Mouse (Mus musculus) hindbrain, embryonic 11.5 days (tissue): ENCODE measurements around the gene Olfr952. TPM values are rescaled to one million over a fixed set of nuclear protein-coding genes. Genes with fewer than 3 reads are reported as not detected.

Experiments
- ATAC-seq: fragments of 200-750 bp; cut with Nextera tagmentation; 2 replicates; pipeline ENCODE4 v1.8.0; 2017; ENCODE audit warnings: mild to moderate bottlenecking, moderate TSS enrichment, moderate library complexity; ENCODE audit not compliant: low FRiP score
- DNase-seq: peaks from one replicate; pipeline ENCODE4 v3.0.0-alpha.2; 2015; ENCODE audit warnings: low spot score
- H3K27ac ChIP-seq: fragments of 300-500 bp; sonication (generic); 2 replicates; pipeline ENCODE4 v1.5.1; 2014; ENCODE audit warnings: mild to moderate bottlenecking, low read depth, low read length
- H3K27me3 ChIP-seq: fragments of 300-500 bp; sonication (generic); 2 replicates; pipeline ENCODE4 v1.6.1; 2014; ENCODE audit warnings: mild to moderate bottlenecking, low read length, moderate library complexity, mixed read lengths; ENCODE audit not compliant: control insufficient read depth, insufficient read depth
- H3K36me3 ChIP-seq: fragments of 300-500 bp; sonication (generic); 2 replicates; pipeline ENCODE4 v1.6.1; 2014; ENCODE audit warnings: mild to moderate bottlenecking, low read length, moderate library complexity, mixed read lengths; ENCODE audit not compliant: control insufficient read depth, insufficient read depth
- H3K4me1 ChIP-seq: fragments of 300-500 bp; sonication (generic); replicated peaks from 2 replicates; pipeline ENCODE4 v1.6.1; 2014; ENCODE audit warnings: low read length, mixed read lengths; ENCODE audit not compliant: control insufficient read depth, insufficient read depth
- H3K4me2 ChIP-seq: fragments of 300-500 bp; sonication (generic); replicated peaks from 2 replicates; pipeline ENCODE4 v1.6.1; 2014; ENCODE audit warnings: mild to moderate bottlenecking, low read depth, low read length
- H3K4me3 ChIP-seq: fragments of 300-500 bp; sonication (generic); 2 replicates; pipeline ENCODE4 v1.5.1; 2014; ENCODE audit warnings: low read depth, low read length
- H3K9ac ChIP-seq: fragments of 300-500 bp; sonication (generic); 2 replicates; pipeline ENCODE4 v1.6.1; 2014; ENCODE audit warnings: low read depth, low read length
- H3K9me3 ChIP-seq: fragments of 300-500 bp; sonication (generic); 2 replicates; pipeline ENCODE4 v1.6.1; 2016; ENCODE audit warnings: low read length; ENCODE audit not compliant: control insufficient read depth
- WGBS: fragments of 180-500 bp; shearing (Covaris S2); extraction: QIAGEN DNeasy Blood & Tissue Kit; methylation state at CpG from one replicate; pipeline ENCODE4 v1.1.7; 2014; 5-methylcytosine and 5-hydroxymethylcytosine counted together
- polyA plus RNA-seq: library from polyadenylated mRNA; unstranded; fragments of >200 nt; fragmentation: Nextera tagmentation; extraction: Ambion mirVana; gene quantifications from 2 replicates; pipeline ENCODE4 v1.2.1, GENCODE M21; 2014

Gene Olfr952
- polyA plus RNA-seq, result not detected in 2 replicates

DNA sequence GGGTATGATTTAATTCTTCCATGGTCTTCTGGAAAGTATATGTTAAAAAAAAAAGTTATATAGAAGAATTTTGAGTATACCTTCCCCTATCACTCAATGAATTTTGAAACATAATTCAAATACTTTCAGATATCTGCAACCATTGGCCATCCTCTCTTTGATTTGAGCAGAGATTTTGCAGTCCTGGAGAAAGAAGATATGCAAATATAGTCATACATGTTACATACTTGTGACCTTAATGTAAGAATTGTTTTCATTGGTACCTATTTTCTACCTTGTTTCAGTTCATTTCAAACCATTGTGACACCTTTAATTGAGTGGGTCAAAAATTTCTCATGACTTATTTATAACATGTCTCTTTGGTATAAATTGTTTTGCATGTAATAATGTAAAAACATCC lies at the start of gene Olfr952:
TSS of gene Olfr952 (minus strand) at position 101 of the 400 bp plus-strand sequence.
- H3K4me1 ChIP-seq, result no peaks in the 10 kb centered on the region
- no peak within 1 kb of the TSS for H3K27ac ChIP-seq
- no peak for ATAC-seq
- H3K4me3 ChIP-seq, result no peak within 1 kb of the TSS
- H3K9me3 ChIP-seq, result no peaks in the 10 kb centered on the region
- no peak within 1 kb of the TSS for H3K4me2 ChIP-seq
- no peaks in the 10 kb centered on the region for H3K27me3 ChIP-seq
- no peaks in the 10 kb centered on the region for H3K36me3 ChIP-seq
- no peak within 1 kb of the TSS for H3K9ac ChIP-seq
- no peak for DNase-seq

DNA sequence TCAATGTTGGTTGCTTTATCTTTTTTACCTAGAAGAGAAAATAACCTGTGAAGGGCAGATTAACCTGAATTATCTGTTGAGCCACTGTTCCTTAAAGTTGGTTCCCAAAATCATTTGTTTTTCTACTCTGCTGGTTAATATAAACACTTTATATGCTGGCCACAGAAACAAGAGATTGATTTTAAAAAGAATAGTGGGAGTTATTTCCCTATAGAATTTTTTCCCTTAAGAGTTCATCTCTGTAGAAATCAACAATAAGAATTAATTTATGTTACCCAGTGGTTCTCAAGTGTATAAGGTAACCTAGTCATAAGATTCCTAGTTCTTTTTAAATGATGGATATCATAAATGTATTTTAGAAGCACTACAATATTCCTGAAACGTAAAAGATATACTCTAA lies 44.9 kb upstream of the Olfr952 start, which contains the start of gene Olfr955:
TSS of gene Olfr955 (minus strand) at position 101 of the 400 bp plus-strand sequence.
- WGBS, result 63% methylated on average over 1 of the region's 1 CpGs

GRCm38 (mm10) chr9:39456401-39456800 lies 29.5 kb upstream of the Olfr952 start, which contains the start of gene Olfr954:
Gene Olfr954 (plus strand): TSS chr9:39456701.
- Histone ChIP-seq H3K4me1 (no peaks in the 10 kb centered on the region), H3K27me3 (no peaks in the 10 kb centered on the region), H3K27ac (no peak within 1 kb of the TSS), H3K4me3 (no peak within 1 kb of the TSS), H3K4me2 (no peak within 1 kb of the TSS), H3K9me3 (no peaks in the 10 kb centered on the region), H3K36me3 (no peaks in the 10 kb centered on the region), H3K9ac (no peak within 1 kb of the TSS)
- 90% methylated on average over 6 of the region's 6 CpGs for WGBS
- DNase-seq, result no peak
- ATAC-seq, result no peak

More for the DNA sequence above, 44.9 kb upstream of the Olfr952 start, which contains the start of gene Olfr955:
- ATAC-seq, result no peak
- Histone ChIP-seq H3K27ac (no peak within 1 kb of the TSS), H3K27me3 (no peaks in the 10 kb centered on the region), H3K9ac (no peak within 1 kb of the TSS), H3K9me3 (no peaks in the 10 kb centered on the region), H3K4me2 (no peak within 1 kb of the TSS), H3K36me3 (no peaks in the 10 kb centered on the region), H3K4me3 (no peak within 1 kb of the TSS), H3K4me1 (no peaks in the 10 kb centered on the region)
- DNase-seq, result no peak

DNA sequence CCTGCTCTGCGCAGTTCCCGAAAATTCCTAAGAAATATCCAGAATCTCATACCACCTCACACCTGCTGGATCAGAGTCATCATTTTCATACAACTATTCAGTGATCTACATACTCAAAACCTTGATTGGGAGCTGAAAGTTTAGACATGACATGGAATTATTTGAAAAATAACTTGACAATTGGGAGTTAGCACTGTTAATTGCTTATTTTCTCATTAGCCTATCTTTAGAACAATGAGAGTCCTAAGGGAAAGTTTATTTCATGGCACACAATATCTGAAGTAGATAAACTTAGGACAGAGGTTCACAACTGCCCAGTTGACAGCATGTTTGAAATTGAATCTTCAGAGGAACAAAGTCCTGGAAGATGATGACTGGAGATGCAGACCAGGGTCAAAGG lies 39.8 kb downstream of the Olfr952 start, which contains the start of gene Olfr951:
TSS of gene Olfr951 (plus strand) at position 301 of the 400 bp plus-strand sequence.
- no peak within 1 kb of the TSS for H3K4me2 ChIP-seq
- 83% methylated on average over 2 of the region's 2 CpGs for WGBS
- H3K9me3 ChIP-seq, result no peaks in the 10 kb centered on the region
- no peak within 1 kb of the TSS for H3K4me3 ChIP-seq
- no peak within 1 kb of the TSS for H3K9ac ChIP-seq
- no peaks in the 10 kb centered on the region for H3K27me3 ChIP-seq
- no peak for ATAC-seq
- H3K36me3 ChIP-seq, result no peaks in the 10 kb centered on the region
- H3K27ac ChIP-seq, result no peak within 1 kb of the TSS
- no peaks in the 10 kb centered on the region for H3K4me1 ChIP-seq
- DNase-seq, result no peak

Other genes starting within 250 kb of the Olfr952 start
- not detected in 2 replicates for gene Olfr944, start 225.2 kb downstream of the Olfr952 start, polyA plus RNA-seq
- gene Olfr1537, start 177.2 kb downstream of the Olfr952 start, polyA plus RNA-seq, result not detected in 2 replicates
- not detected in 2 replicates for gene Olfr945, start 150.3 kb downstream of the Olfr952 start, polyA plus RNA-seq
- not detected in 2 replicates for gene Olfr948, start 101.1 kb downstream of the Olfr952 start, polyA plus RNA-seq
- not detected in 2 replicates for gene Olfr951, start 39.7 kb downstream of the Olfr952 start, polyA plus RNA-seq
- not detected in 2 replicates for gene Olfr954, start 29.6 kb upstream of the Olfr952 start, polyA plus RNA-seq
- not detected in 2 replicates for gene Olfr955, start 44.8 kb upstream of the Olfr952 start, polyA plus RNA-seq
- gene Olfr44, start 66.8 kb upstream of the Olfr952 start, polyA plus RNA-seq, result not detected in 2 replicates
- gene Olfr957, start 88.7 kb upstream of the Olfr952 start, polyA plus RNA-seq, result not detected in 2 replicates
- not detected in 2 replicates for gene Olfr958, start 126.9 kb upstream of the Olfr952 start, polyA plus RNA-seq
- gene Olfr959, start 148.4 kb upstream of the Olfr952 start, polyA plus RNA-seq, result not detected in 2 replicates
- 15.9 and 19.0 TPM in 2 replicates for gene AW551984, start 177.3 kb upstream of the Olfr952 start, polyA plus RNA-seq
- gene Olfr148, start 183.5 kb upstream of the Olfr952 start, polyA plus RNA-seq, result not detected in 2 replicates
- not detected in 2 replicates for gene Olfr960, start 194.2 kb upstream of the Olfr952 start, polyA plus RNA-seq
- not detected in 2 replicates for gene Olfr961, start 217.9 kb upstream of the Olfr952 start, polyA plus RNA-seq
- gene Olfr963, start 240.1 kb upstream of the Olfr952 start, polyA plus RNA-seq, result not detected in 2 replicates